Comparison of ENCODE assay signal across 17 mouse cellular contexts in the genomic region with DNA sequence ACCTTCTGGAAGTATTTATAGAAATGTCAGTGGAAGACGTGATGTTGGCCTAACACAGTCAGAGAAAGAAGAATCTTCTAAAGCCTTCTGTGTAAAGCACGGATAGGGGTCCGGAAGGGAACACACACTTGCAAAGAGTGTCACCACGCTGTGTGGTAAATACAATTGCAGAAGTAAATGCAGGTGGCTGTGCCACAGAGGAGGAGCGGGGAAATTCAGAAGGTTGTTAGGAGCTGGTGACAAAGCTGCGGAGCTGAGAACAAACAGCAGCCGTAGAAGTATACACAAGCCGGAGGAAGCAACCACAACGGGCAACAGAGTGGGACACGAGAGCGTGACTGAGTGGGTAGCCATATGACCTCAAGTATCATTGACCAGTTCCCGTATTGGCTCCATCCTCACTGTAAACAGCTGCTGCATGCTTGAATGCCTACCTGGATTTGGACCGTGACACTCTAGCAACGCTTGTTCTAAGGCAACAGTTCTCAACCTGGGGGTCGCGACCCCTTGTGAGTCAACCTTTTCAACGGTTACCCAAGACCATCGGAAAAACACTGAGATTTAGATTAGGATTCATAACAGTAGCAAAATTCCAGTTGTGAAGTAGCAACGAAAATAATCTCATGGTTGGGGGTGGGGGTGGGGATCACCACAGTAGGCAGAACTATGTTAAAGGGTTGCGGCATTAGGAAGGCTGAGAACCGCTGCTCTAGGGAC. TPM values are rescaled to one million over a fixed set of nuclear protein-coding genes. Genes with fewer than 3 reads are reported as not detected.
DNase-seq lines count a peak whose midpoint lies in the region; ATAC-seq and TF ChIP-seq lines count a peak whose summit lies in the region.
"Had no signal": no experiment of that assay in that cellular context is flagged by ENCODE, and none has a peak within 500 bp of the region (broad histone marks: within the 10 kb centered on the region; RNA-seq: fewer than 3 reads in every experiment).

No protein-coding gene starts in this region.

- no peak overlapping the region; the same call in 1 of the 2 replicates for H3K4me2 ChIP-seq in liver, postnatal 0 days (ENCODE audit: low read depth, low read length)
- H3K4me2 ChIP-seq in liver, embryonic 11.5 days: no peak overlapping the region
- H3K4me2 ChIP-seq: heart, embryonic 12.5 days; hindbrain, embryonic 13.5 days; liver, embryonic 15.5 days had no signal

- H3K27ac ChIP-seq in liver, postnatal 0 days (ENCODE audit: low read depth): peak overlapping the region; percentile 44; the same call in 1 of the 2 replicates
- no peak overlapping the region for H3K27ac ChIP-seq in liver, embryonic 11.5 days (ENCODE audit: low read depth, low read length)
- H3K27ac ChIP-seq in bone marrow macrophage, adult 2 months (ENCODE audit: insufficient read depth, low read depth, low read length): peak overlapping the region; percentile 37
- H3K27ac ChIP-seq in gastrocnemius, adult 2 months: no peak overlapping the region
- H3K27ac ChIP-seq: hindbrain, embryonic 13.5 days; liver, embryonic 15.5 days had no signal

- H3K9ac ChIP-seq in liver, postnatal 0 days (replicated peaks): no peak overlapping the region
- no peak overlapping the region for H3K9ac ChIP-seq in liver, embryonic 11.5 days (ENCODE audit: low read depth, low read length)
- H3K9ac ChIP-seq: forebrain, postnatal 0 days; heart, embryonic 12.5 days; hindbrain, embryonic 13.5 days; liver, embryonic 15.5 days had no signal

- WGBS in liver, postnatal 0 days (ENCODE audit: insufficient replicate concordance): 59% methylated on average over 21 of the region's 21 CpGs
- 80% methylated on average over 21 of the region's 21 CpGs for WGBS in liver, embryonic 11.5 days

- no peaks in the 10 kb centered on the region for H3K27me3 ChIP-seq in liver, postnatal 0 days (ENCODE audit: insufficient read depth, low read length)
- H3K27me3 ChIP-seq in liver, embryonic 11.5 days (replicated peaks; ENCODE audit: control insufficient read depth, insufficient read depth, low read length): no peaks in the 10 kb centered on the region
- H3K27me3 ChIP-seq: heart, embryonic 12.5 days; hindbrain, embryonic 13.5 days; liver, embryonic 15.5 days had no signal

- no peak for TF ChIP-seq POLR2A in bone marrow macrophage, adult 2 months (IDR thresholded peaks at IDR 0.05; ENCODE audit: borderline replicate concordance, low read depth, low read length)

- TF ChIP-seq CTCF in liver, postnatal 0 days (IDR thresholded peaks at IDR 0.05; ENCODE audit: low read depth): no peak
- no peak for TF ChIP-seq CTCF in bone marrow macrophage, adult 2 months (IDR thresholded peaks at IDR 0.05; ENCODE audit: low read depth, low read length)
- TF ChIP-seq CTCF in gastrocnemius, adult 2 months (IDR thresholded peaks at IDR 0.05): no peak

- H3K9me3 ChIP-seq in liver, postnatal 0 days (ENCODE audit: low read length): no peaks in the 10 kb centered on the region
- no peaks in the 10 kb centered on the region for H3K9me3 ChIP-seq in liver, embryonic 11.5 days (ENCODE audit: control insufficient read depth, low read length)
- H3K9me3 ChIP-seq: hindbrain, embryonic 13.5 days; liver, embryonic 15.5 days had no signal

- H3K4me3 ChIP-seq in liver, postnatal 0 days (ENCODE audit: low read depth, low read length): no peak overlapping the region
- no peak overlapping the region for H3K4me3 ChIP-seq in liver, embryonic 11.5 days (ENCODE audit: low read depth, low read length)
- H3K4me3 ChIP-seq in bone marrow macrophage, adult 2 months (ENCODE audit: insufficient read depth, low read length): 0 out of 2 replicates have a peak overlapping the region, but pooled peaks have one; percentile 0
- no peak overlapping the region for H3K4me3 ChIP-seq in gastrocnemius, adult 2 months
- H3K4me3 ChIP-seq: heart, embryonic 12.5 days; hindbrain, embryonic 13.5 days; liver, embryonic 15.5 days had no signal

- peak; percentile 76 for ATAC-seq in liver, postnatal 0 days
- no peak for ATAC-seq in liver, embryonic 11.5 days (replicated peaks; ENCODE audit: low FRiP score)
- peak; percentile 81 for ATAC-seq in megakaryocyte, adult 5-6 weeks (ENCODE audit: poor library complexity, severe bottlenecking)
- ATAC-seq: forebrain, postnatal 0 days had no signal

- DNase-seq in liver, postnatal 0 days: peak; percentile 25
- no peak for DNase-seq in liver, embryonic 11.5 days (ENCODE audit: low spot score)
- peak; percentile 66 for DNase-seq in thymus, postnatal 14 days
- DNase-seq in right cerebral cortex, postnatal 14 days: no peak
- no peak for DNase-seq in gastrocnemius, adult 2 months
- DNase-seq in embryo, embryonic 9.5 days (ENCODE audit: extremely low spot score): no peak
- DNase-seq: cerebellum, adult 18-20 months; forebrain, postnatal 0 days; gastrocnemius, postnatal 14 days; layer of hippocampus, postnatal 36 days had no signal

- intact Hi-C loops in gastrocnemius, adult 2 months (cut with DNase I): no loop called here

- TF ChIP-seq EP300 in liver, postnatal 0 days (IDR thresholded peaks at IDR 0.05; ENCODE audit: low read depth): no peak

- no peaks in the 10 kb centered on the region for H3K36me3 ChIP-seq in liver, postnatal 0 days (replicated peaks; ENCODE audit: insufficient read depth, low read length)
- H3K36me3 ChIP-seq in liver, embryonic 11.5 days (ENCODE audit: control insufficient read depth, insufficient read depth, low read length): no peaks in the 10 kb centered on the region
- H3K36me3 ChIP-seq: heart, embryonic 12.5 days; hindbrain, embryonic 13.5 days; liver, embryonic 15.5 days had no signal

- peaks cover 2% of the 10 kb centered on the region; the same call in 1 of the 2 replicates for H3K4me1 ChIP-seq in liver, postnatal 0 days (ENCODE audit: insufficient read depth)
- no peaks in the 10 kb centered on the region for H3K4me1 ChIP-seq in liver, embryonic 11.5 days (replicated peaks; ENCODE audit: control insufficient read depth, insufficient read depth, low read length)
- peaks cover 26% of the 10 kb centered on the region for H3K4me1 ChIP-seq in bone marrow macrophage, adult 2 months (ENCODE audit: control insufficient read depth, insufficient read depth, low read length)
- H3K4me1 ChIP-seq: heart, embryonic 12.5 days; hindbrain, embryonic 13.5 days; liver, embryonic 15.5 days had no signal

RNA-seq across cellular contexts. Expression of a gene that starts 20.0 kb away (rescaled TPM):
- polyA plus RNA-seq in liver, postnatal 0 days (2015; fragmentation: Nextera tagmentation; extraction: Ambion mirVana): 41.3 and 41.4 TPM in 2 replicates
- 88.9 and 97.5 TPM in 2 replicates for polyA plus RNA-seq in liver, embryonic 11.5 days (2014; fragmentation: Nextera tagmentation; extraction: Ambion mirVana)
- 28.0 and 32.2 TPM in 2 replicates for polyA plus RNA-seq in bone marrow macrophage, adult 2 months (2012; ENCODE audit: insufficient read depth, insufficient read length, missing spikeins)
- 8.9 and 10.2 TPM in 2 replicates for total RNA-seq in megakaryocyte, adult 5-6 weeks (2015)
- total RNA-seq in megakaryocyte, adult 5-6 weeks (2017): 6.6 and 12.8 TPM in 2 replicates
- total RNA-seq in gastrocnemius, adult 2 months (2021): 10 to 100 TPM; 25.7 to 29.4 TPM

RNA-seq across cellular contexts. Expression of a gene that starts 20.1 kb away (rescaled TPM):
- not detected in 2 replicates for polyA plus RNA-seq in liver, postnatal 0 days (2015; fragmentation: Nextera tagmentation; extraction: Ambion mirVana)
- polyA plus RNA-seq in liver, embryonic 11.5 days (2014; fragmentation: Nextera tagmentation; extraction: Ambion mirVana): 0.15 TPM in 1 of 2 replicates, not detected in the other
- polyA plus RNA-seq in bone marrow macrophage, adult 2 months (2012; ENCODE audit: insufficient read depth, insufficient read length, missing spikeins): not detected in 2 replicates
- not detected in 2 replicates for total RNA-seq in megakaryocyte, adult 5-6 weeks (2015)
- total RNA-seq in megakaryocyte, adult 5-6 weeks (2017): not detected in 2 replicates
- total RNA-seq in gastrocnemius, adult 2 months (2021): not detected
- total RNA-seq: forebrain, postnatal 0 days; gastrocnemius, postnatal 14 days; layer of hippocampus, postnatal 36 days; monocyte, adult 5-6 weeks had no signal
- polyA plus RNA-seq: limb, embryonic 11.5 days; liver, embryonic 15.5 days had no signal

RNA-seq across cellular contexts. Expression of a gene that starts 20.1 kb away (rescaled TPM):
- 0.53 and 0.82 TPM in 2 replicates for polyA plus RNA-seq in liver, postnatal 0 days (2015; fragmentation: Nextera tagmentation; extraction: Ambion mirVana)
- 5.6 and 5.9 TPM in 2 replicates for polyA plus RNA-seq in liver, embryonic 11.5 days (2014; fragmentation: Nextera tagmentation; extraction: Ambion mirVana)
- polyA plus RNA-seq in bone marrow macrophage, adult 2 months (2012; ENCODE audit: insufficient read depth, insufficient read length, missing spikeins): 6.7 and 7.2 TPM in 2 replicates
- total RNA-seq in megakaryocyte, adult 5-6 weeks (2015): 0.65 and 0.78 TPM in 2 replicates
- total RNA-seq in megakaryocyte, adult 5-6 weeks (2017): 0.95 and 1.2 TPM in 2 replicates
- 1 to 10 TPM; 2.3 to 7.8 TPM for total RNA-seq in gastrocnemius, adult 2 months (2021)

Comparison
In these comparisons a context has a peak if more than half of its experiments do, and no peak if none do; other contexts are left out.
1. DNase-seq: peak in liver, postnatal 0 days (single experiment) and thymus, postnatal 14 days (single experiment); none in liver, embryonic 11.5 days (single experiment), right cerebral cortex, postnatal 14 days (single experiment), gastrocnemius, adult 2 months (single experiment) and embryo, embryonic 9.5 days (single experiment).
2. H3K27ac ChIP-seq: peak in liver, postnatal 0 days (single experiment) and bone marrow macrophage, adult 2 months (single experiment); none in liver, embryonic 11.5 days (single experiment) and gastrocnemius, adult 2 months (single experiment).